Mouse (Mus musculus): Measurements from ENCODE around the gene 2900026A02Rik. TPM values are rescaled to one million over a fixed set of nuclear protein-coding genes. Genes with fewer than 3 reads are reported as not detected.

2900026A02Rik gene
- total and polyA plus RNA-seq, 3 experiments, result not detected

- no peak for DNase-seq (ENCODE audit: low read depth, low spot score)
- Histone ChIP-seq H3K4me3 (ENCODE audit: control insufficient read depth in 1 of 2, insufficient read depth in 1 of 2, low read depth in 2 of 2, low read length in 2 of 2) (no peak overlapping the region), H3K79me2 (ENCODE audit: control insufficient read depth, insufficient read depth, low read length, poor library complexity) (no peaks in the 10 kb centered on the region), H3K9me3 (replicated peaks; ENCODE audit: insufficient read depth, low read length) (no peaks in the 10 kb centered on the region), H3K36me3 (ENCODE audit: control insufficient read depth in 1 of 2, insufficient read depth in 2 of 2, low read length in 2 of 2) (no peaks in the 10 kb centered on the region), H3K27me3 (ENCODE audit: control insufficient read depth in 1 of 2, insufficient read depth in 2 of 2, low read length in 2 of 2) (no peaks in the 10 kb centered on the region), H3K9ac (ENCODE audit: control insufficient read depth, low read depth, low read length, poor library complexity, severe bottlenecking) (no peak overlapping the region), H3K27ac (ENCODE audit: control insufficient read depth, low read depth, low read length) (no peak overlapping the region), H3K4me1 (ENCODE audit: control insufficient read depth in 1 of 2, insufficient read depth in 2 of 2, low read length in 2 of 2) (no peaks in the 10 kb centered on the region)
- TF ChIP-seq MAFK (IDR thresholded peaks at IDR 0.05; ENCODE audit: borderline replicate concordance, low read depth, low read length) (no peak), ETS1 (IDR thresholded peaks at IDR 0.05; ENCODE audit: low read depth, low read length) (no peak), MEF2A (IDR thresholded peaks at IDR 0.05; ENCODE audit: extremely low read depth, insufficient replicate concordance, low read depth, low read length, poor library complexity, severe bottlenecking) (no peak)
Observed at GRCm38 (mm10) chr5:113171968-113172578, 49.0 kb downstream of the 2900026A02Rik start.

DNA sequence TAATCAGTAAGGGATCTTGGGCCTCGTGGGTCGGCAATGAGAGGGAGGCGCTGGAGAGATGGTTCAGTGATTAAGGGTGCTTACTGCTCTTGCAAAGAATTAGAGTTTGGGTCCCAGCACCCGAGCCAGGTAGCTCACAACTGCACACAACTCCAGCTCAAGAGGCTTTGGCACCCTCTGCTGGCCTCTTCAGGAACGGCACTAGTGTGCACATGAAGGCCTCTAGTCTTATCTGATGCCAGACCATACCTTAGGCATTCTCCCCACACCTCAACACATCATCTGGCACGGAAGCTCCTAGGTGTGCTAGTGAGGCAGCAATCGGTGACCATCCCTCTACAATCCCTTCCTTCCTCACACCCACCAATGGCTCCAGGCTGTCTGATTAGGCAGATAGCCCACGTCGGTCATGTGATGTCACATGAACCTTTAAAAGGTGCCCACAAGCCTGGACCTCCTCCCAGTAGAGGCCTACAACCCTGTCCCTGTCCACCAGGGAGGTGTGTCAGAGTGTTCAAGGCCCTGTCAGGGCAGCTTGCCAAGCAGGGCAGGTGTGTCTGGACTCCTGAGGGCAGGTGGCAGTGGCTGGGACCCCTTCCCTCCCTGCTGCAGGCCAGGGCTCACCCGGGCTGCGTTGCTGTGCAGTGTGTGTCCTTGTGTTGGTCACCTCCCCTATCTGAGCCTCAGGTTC lies 50.8 kb downstream of the 2900026A02Rik start:
- H3K27ac ChIP-seq (ENCODE audit: control insufficient read depth, low read depth, low read length), result no peak overlapping the region
- no peak overlapping the region for H3K9ac ChIP-seq (ENCODE audit: control insufficient read depth, low read depth, low read length, poor library complexity, severe bottlenecking)
- H3K9me3 ChIP-seq (replicated peaks; ENCODE audit: insufficient read depth, low read length), result no peaks in the 10 kb centered on the region
- TF ChIP-seq KAT2A (conservative IDR thresholded peaks at IDR 0.05; ENCODE audit: low read depth, low read length), result no peak
- no peak for TF ChIP-seq MXI1 (IDR thresholded peaks at IDR 0.05; ENCODE audit: low read depth, low read length)
- TF ChIP-seq CTCF (IDR thresholded peaks at IDR 0.05 in 2 of 3, conservative IDR thresholded peaks at IDR 0.05 in 1 of 3; ENCODE audit: control insufficient read depth in 1 of 3, insufficient read depth in 1 of 3, low read depth in 2 of 3, low read length in 3 of 3, poor library complexity in 1 of 3, severe bottlenecking in 1 of 3), result peak in 2 of 3 experiments; percentile 2 to 24; a peak in 2 of 6 replicates
- TF ChIP-seq NRF1 (IDR thresholded peaks at IDR 0.05; ENCODE audit: insufficient read depth, low read depth, low read length, poor library complexity, severe bottlenecking), result no peak
- TF ChIP-seq POLR2A (IDR thresholded peaks at IDR 0.05; ENCODE audit: control insufficient read depth in 1 of 2, insufficient read depth in 1 of 2, low read depth in 1 of 2, low read length in 2 of 2, poor library complexity in 1 of 2), result no peak
- TF ChIP-seq ZC3H11A (IDR thresholded peaks at IDR 0.05; ENCODE audit: low read depth, low read length), result no peak
- no peak for TF ChIP-seq E2F4 (IDR thresholded peaks at IDR 0.05; ENCODE audit: borderline replicate concordance, low read depth, low read length)
- no peaks in the 10 kb centered on the region for H3K27me3 ChIP-seq (ENCODE audit: control insufficient read depth in 1 of 2, insufficient read depth in 2 of 2, low read length in 2 of 2)
- no peaks in the 10 kb centered on the region for H3K36me3 ChIP-seq (ENCODE audit: control insufficient read depth in 1 of 2, insufficient read depth in 2 of 2, low read length in 2 of 2)
- no peaks in the 10 kb centered on the region for H3K79me2 ChIP-seq (ENCODE audit: control insufficient read depth, insufficient read depth, low read length, poor library complexity)
- no peaks in the 10 kb centered on the region for H3K4me1 ChIP-seq (ENCODE audit: control insufficient read depth in 1 of 2, insufficient read depth in 2 of 2, low read length in 2 of 2)
- DNase-seq (ENCODE audit: low read depth, low spot score), result no peak
- H3K4me3 ChIP-seq (ENCODE audit: control insufficient read depth in 1 of 2, insufficient read depth in 1 of 2, low read depth in 2 of 2, low read length in 2 of 2), result no peak overlapping the region

DNA sequence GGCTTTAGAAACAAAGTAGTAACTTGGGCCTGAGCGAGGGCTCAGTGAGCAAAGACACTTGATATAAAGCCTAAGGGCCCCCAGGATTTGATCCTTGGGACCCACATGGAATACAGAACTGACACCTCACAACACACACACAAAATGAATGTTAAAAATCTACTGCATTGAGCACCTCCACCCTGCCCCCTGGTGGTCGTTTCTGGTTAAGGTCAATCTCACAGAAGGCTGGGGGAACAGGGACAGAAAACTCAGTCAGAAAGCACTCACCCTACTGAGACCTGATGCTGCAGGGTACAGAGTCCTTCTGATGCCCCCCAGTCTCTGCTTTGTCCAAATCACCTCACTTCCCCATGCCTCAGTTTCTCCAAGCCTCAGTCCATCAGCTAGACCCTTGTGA lies 53.3 kb downstream of the 2900026A02Rik start:
- TF ChIP-seq NELFE (IDR thresholded peaks at IDR 0.05; ENCODE audit: low read depth, low read length) (no peak), MEF2A (IDR thresholded peaks at IDR 0.05; ENCODE audit: extremely low read depth, insufficient replicate concordance, low read depth, low read length, poor library complexity, severe bottlenecking) (no peak), POLR2AphosphoS5 (IDR thresholded peaks at IDR 0.05; ENCODE audit: borderline replicate concordance, low read depth, low read length) (no peak), MAZ (IDR thresholded peaks at IDR 0.05; ENCODE audit: low read depth, low read length) (no peak), ZC3H11A (IDR thresholded peaks at IDR 0.05; ENCODE audit: low read depth, low read length) (no peak), MAFK (IDR thresholded peaks at IDR 0.05; ENCODE audit: borderline replicate concordance, low read depth, low read length) (no peak), GATA1 (IDR thresholded peaks at IDR 0.05; ENCODE audit: low read depth, low read length) (no peak)
- Histone ChIP-seq H3K79me2 (ENCODE audit: control insufficient read depth, insufficient read depth, low read length, poor library complexity) (no peaks in the 10 kb centered on the region), H3K27ac (ENCODE audit: control insufficient read depth, low read depth, low read length) (no peak overlapping the region), H3K4me1 (ENCODE audit: control insufficient read depth in 1 of 2, insufficient read depth in 2 of 2, low read length in 2 of 2) (no peaks in the 10 kb centered on the region), H3K36me3 (ENCODE audit: control insufficient read depth in 1 of 2, insufficient read depth in 2 of 2, low read length in 2 of 2) (no peaks in the 10 kb centered on the region), H3K9ac (ENCODE audit: control insufficient read depth, low read depth, low read length, poor library complexity, severe bottlenecking) (no peak overlapping the region), H3K9me3 (replicated peaks; ENCODE audit: insufficient read depth, low read length) (no peaks in the 10 kb centered on the region), H3K27me3 (ENCODE audit: control insufficient read depth in 1 of 2, insufficient read depth in 2 of 2, low read length in 2 of 2) (no peaks in the 10 kb centered on the region), H3K4me3 (ENCODE audit: control insufficient read depth in 1 of 2, insufficient read depth in 1 of 2, low read depth in 2 of 2, low read length in 2 of 2) (no peak overlapping the region)
- no peak for DNase-seq (ENCODE audit: low read depth, low spot score)
